Mouse (Mus musculus) liver, postnatal 0 days (tissue): ENCODE data around the gene Ky. TPM values are rescaled to one million over a fixed set of nuclear protein-coding genes. Genes with fewer than 3 reads are reported as not detected.

Experiments used
- ATAC-seq: fragments of 200-750 bp; cut with Nextera tagmentation; 2 replicates; pipeline ENCODE4 v1.8.0; 2017; ENCODE audit warnings: mild to moderate bottlenecking, moderate library complexity
- DNase-seq: peaks from one replicate; pipeline ENCODE4 v3.0.0-alpha.2; 2016
- H3K27ac ChIP-seq: fragments of 300-500 bp; sonication (generic); 2 replicates; pipeline ENCODE4 v1.5.1; 2014; ENCODE audit warnings: antibody characterized with exemption, moderate library complexity, mild to moderate bottlenecking, low read depth
- H3K27me3 ChIP-seq: fragments of 300-500 bp; sonication (generic); 2 replicates; pipeline ENCODE4 v1.6.1; 2014; ENCODE audit warnings: low read length, control low read depth, mixed read lengths; ENCODE audit not compliant: insufficient read depth
- H3K36me3 ChIP-seq: fragments of 300-500 bp; sonication (generic); replicated peaks from 2 replicates; pipeline ENCODE4 v1.6.1; 2014; ENCODE audit warnings: mild to moderate bottlenecking, control low read depth, low read length, moderate library complexity, mixed read lengths; ENCODE audit not compliant: insufficient read depth
- H3K4me1 ChIP-seq: fragments of 300-500 bp; sonication (generic); 2 replicates; pipeline ENCODE4 v1.6.1; 2014; ENCODE audit warnings: antibody characterized with exemption, mild to moderate bottlenecking, control low read depth; ENCODE audit not compliant: insufficient read depth
- H3K4me2 ChIP-seq: fragments of 300-500 bp; sonication (generic); 2 replicates; pipeline ENCODE4 v1.6.1; 2014; ENCODE audit warnings: low read depth, mild to moderate bottlenecking, low read length, moderate library complexity, mixed read lengths
- H3K4me3 ChIP-seq: fragments of 300-500 bp; sonication (generic); 2 replicates; pipeline ENCODE4 v1.5.1; 2014; ENCODE audit warnings: low read depth, low read length
- H3K9ac ChIP-seq: fragments of 300-500 bp; sonication (generic); replicated peaks from 2 replicates; pipeline ENCODE4 v1.6.1; 2014; ENCODE audit warnings: mild to moderate bottlenecking, moderate library complexity
- H3K9me3 ChIP-seq: fragments of 300-500 bp; sonication (generic); 2 replicates; pipeline ENCODE4 v1.6.1; 2016; ENCODE audit warnings: mild to moderate bottlenecking, control low read depth, low read length, mixed read lengths
- CTCF ChIP-seq: sonication (generic); IDR thresholded peaks from 2 replicates; pipeline ENCODE4 v1.5.1; 2016; ENCODE audit warnings: antibody characterized with exemption, low read depth
- EP300 ChIP-seq: IDR thresholded peaks from 2 replicates; pipeline ENCODE4 v1.6.1; 2016; ENCODE audit warnings: antibody characterized with exemption, low read depth, mild to moderate bottlenecking
- WGBS: fragments of 180-500 bp; shearing (Covaris S2); extraction: QIAGEN DNeasy Blood & Tissue Kit; methylation state at CpG from one replicate; pipeline ENCODE4 v1.1.7; 2014; ENCODE audit not compliant: insufficient replicate concordance; 5-methylcytosine and 5-hydroxymethylcytosine counted together
- polyA plus RNA-seq: library from polyadenylated mRNA; unstranded; fragments of >200 nt; fragmentation: Nextera tagmentation; extraction: Ambion mirVana; gene quantifications from 2 replicates; pipeline ENCODE4 v1.2.1, GENCODE M21; 2015

The Ky gene
- polyA plus RNA-seq, 1 experiment from 2014 or later: not detected

DNA sequence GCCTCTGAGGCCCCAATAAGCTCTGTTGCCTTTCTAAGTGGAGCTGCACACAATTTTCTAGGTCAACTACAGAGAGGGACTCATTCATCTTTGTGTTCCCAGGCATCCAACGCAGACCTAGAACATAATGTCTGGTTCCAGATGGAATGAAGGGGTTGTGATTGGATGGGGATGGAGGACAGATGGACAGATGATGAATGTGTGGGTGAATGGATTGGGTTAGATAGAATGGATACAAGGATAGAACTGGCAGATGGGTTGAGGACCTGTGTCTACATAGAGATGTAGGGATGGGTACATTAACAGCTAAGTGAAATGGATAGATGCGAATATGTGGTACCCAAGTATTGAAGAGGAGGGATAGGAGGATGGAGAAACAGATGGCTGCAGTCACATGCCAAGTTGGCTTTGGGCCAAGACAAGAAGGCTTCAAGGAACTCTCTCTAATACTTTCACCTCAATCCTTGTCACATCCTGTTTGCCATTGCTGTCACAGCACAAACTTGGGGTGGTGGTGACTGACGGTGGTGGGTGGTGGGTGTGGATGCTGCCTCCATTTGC lies 9.0 kb upstream of the Ky start:
- H3K36me3 ChIP-seq: no peaks in the 10 kb centered on the region
- TF ChIP-seq EP300: no peak
- no peak for TF ChIP-seq CTCF
- no peak overlapping the region for H3K9ac ChIP-seq
- DNase-seq (no peak), ATAC-seq (no peak)
- H3K9me3 ChIP-seq: no peaks in the 10 kb centered on the region
- no peak overlapping the region for H3K4me2 ChIP-seq
- H3K27ac ChIP-seq: no peak overlapping the region
- H3K4me3 ChIP-seq: no peak overlapping the region
- WGBS: 74% methylated on average over 3 of the region's 3 CpGs
- no peaks in the 10 kb centered on the region for H3K27me3 ChIP-seq
- no peaks in the 10 kb centered on the region for H3K4me1 ChIP-seq

DNA sequence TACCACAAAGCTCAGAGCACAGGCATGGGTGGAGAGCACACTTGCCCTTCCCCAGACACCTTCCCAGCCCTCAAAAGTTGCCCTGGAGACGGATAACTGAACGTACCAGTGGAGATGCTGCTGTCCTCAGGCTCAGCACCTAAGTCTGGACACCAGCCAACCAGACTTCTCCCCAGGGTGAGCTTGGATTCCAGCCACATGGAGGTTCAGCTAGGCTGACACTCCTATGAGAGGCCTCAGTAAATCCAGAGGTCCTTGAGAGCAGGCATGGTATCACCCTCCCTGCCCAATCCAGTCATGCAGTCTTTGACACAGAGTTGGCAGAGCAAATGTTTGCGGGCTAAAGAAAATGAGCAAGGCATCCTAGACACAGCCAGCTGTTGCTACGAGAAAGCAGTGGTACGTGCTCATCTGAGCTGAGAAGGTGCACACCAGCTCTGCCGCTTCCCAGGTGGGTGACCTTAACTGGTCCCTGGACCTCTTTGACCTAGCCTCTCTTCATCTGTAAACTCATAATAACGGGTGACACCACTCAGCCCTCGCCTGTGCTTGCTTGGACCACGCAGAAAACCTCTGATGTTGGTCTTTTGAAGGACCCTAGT lies 8.4 kb upstream of the Ky start:
- no peak overlapping the region for H3K9ac ChIP-seq
- no peak for DNase-seq
- ATAC-seq: no peak
- H3K36me3 ChIP-seq: no peaks in the 10 kb centered on the region
- no peaks in the 10 kb centered on the region for H3K9me3 ChIP-seq
- no peak overlapping the region for H3K4me3 ChIP-seq
- H3K4me1 ChIP-seq: no peaks in the 10 kb centered on the region
- H3K4me2 ChIP-seq: no peak overlapping the region
- no peak overlapping the region for H3K27ac ChIP-seq
- WGBS: 75% methylated on average over 9 of the region's 9 CpGs
- no peaks in the 10 kb centered on the region for H3K27me3 ChIP-seq
- TF ChIP-seq CTCF (no peak), EP300 (no peak)

DNA sequence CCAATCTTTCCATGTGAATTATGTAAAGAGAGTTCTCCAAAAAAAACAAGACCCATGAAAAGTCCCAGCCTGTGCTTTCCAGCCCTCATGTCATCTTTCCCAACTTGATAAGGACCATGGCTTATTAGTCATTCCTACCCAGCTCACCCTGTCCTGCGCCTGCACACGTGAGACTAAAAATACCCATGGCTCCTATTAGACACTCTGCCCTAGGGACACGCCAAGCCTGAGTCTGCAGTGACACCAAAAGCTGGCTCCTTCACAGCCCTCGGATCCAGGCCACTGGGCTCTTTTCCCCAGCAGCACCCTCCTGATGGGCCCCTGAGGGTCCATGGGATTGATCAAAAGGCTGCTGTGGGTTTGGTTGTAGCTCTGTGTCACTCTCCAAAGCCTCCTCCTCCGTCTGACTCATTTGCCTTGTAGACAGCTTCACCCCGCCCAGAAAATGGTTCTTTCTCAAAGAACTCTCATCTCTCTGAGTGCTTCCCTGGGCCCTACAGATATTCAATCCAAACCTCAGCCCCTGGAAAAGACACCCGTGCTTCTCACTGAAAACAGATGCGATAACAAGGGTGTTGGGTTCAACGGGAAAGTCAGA lies 7.6 kb upstream of the Ky start:
- no peaks in the 10 kb centered on the region for H3K27me3 ChIP-seq
- no peak overlapping the region for H3K4me3 ChIP-seq
- no peaks in the 10 kb centered on the region for H3K4me1 ChIP-seq
- TF ChIP-seq EP300 (no peak), CTCF (no peak)
- no peak overlapping the region for H3K9ac ChIP-seq
- H3K27ac ChIP-seq: no peak overlapping the region
- H3K4me2 ChIP-seq: no peak overlapping the region
- WGBS: 75% methylated on average over 9 of the region's 9 CpGs
- ATAC-seq: no peak
- no peak for DNase-seq
- H3K9me3 ChIP-seq: no peaks in the 10 kb centered on the region
- H3K36me3 ChIP-seq: no peaks in the 10 kb centered on the region

DNA sequence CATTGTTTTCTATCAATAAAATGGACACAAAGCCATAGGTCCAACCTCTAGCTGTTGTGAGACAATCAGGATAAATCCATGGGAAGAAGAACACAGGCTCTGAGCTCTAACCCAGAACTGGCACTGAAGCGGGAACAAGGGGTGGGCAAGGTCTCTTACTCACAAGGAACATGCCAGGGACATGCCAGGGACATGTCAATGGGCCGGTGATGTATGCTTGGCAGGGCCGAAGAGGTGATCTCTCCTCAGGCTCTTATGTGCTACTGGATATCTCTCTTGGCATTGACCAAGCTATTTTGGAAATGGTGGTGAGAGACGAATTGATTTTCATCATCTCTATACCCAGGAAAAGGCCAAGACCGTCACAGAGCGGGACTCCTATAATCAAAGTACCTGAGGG lies 6.8 kb upstream of the Ky start:
- Histone ChIP-seq H3K27ac (no peak overlapping the region), H3K36me3 (no peaks in the 10 kb centered on the region), H3K4me1 (no peaks in the 10 kb centered on the region), H3K4me2 (no peak overlapping the region), H3K9ac (no peak overlapping the region), H3K9me3 (no peaks in the 10 kb centered on the region), H3K27me3 (no peaks in the 10 kb centered on the region), H3K4me3 (no peak overlapping the region)
- TF ChIP-seq CTCF (no peak), EP300 (no peak)
- DNase-seq: no peak
- ATAC-seq: no peak
- WGBS: 76% methylated on average over 6 of the region's 6 CpGs

DNA sequence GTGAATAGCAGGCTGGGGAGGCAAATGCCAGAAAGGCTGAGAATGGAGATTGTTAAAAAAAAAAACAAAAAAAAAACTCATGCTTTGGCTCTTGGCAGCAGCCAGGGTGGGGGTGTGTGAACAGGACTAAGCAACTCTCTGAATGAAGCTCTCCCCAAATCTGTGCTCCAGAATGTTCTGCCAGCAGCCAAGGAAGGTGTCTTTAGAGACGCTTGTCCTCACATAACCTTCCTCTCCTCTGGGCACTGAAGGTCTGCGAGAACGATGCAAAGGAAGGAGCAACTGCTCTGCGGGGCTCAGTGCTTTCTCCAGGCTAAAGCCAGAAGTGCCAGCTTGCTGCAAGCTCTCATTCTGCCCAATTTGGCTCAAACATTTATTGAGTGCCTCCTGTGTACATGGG lies 6.3 kb upstream of the Ky start:
- ATAC-seq (no peak), DNase-seq (no peak)
- TF ChIP-seq CTCF (no peak), EP300 (no peak)
- H3K4me1 ChIP-seq: no peaks in the 10 kb centered on the region
- H3K27ac ChIP-seq: no peak overlapping the region
- no peaks in the 10 kb centered on the region for H3K9me3 ChIP-seq
- H3K4me2 ChIP-seq: no peak overlapping the region
- no peak overlapping the region for H3K4me3 ChIP-seq
- H3K9ac ChIP-seq: no peak overlapping the region
- H3K36me3 ChIP-seq: no peaks in the 10 kb centered on the region
- WGBS: 74% methylated on average over 4 of the region's 4 CpGs
- no peaks in the 10 kb centered on the region for H3K27me3 ChIP-seq

DNA sequence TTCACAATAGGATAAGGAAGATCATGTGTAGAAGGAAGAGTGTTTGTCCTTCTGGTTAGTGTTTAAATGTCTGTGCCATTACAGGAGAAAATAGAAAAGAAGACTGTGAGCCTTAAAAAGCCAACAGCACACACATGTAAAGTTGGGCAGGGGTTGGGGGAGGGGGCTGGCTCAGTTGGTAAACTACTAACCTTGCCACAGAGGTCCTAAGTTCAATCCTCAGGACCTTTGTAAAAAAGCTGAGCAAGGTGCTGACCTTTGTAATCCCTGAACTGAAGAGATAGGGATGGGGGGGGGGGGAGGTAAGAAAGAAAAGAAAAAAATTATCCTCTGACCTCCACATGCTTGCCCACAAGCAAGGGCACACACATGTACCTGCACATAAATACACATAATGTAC lies 5.8 kb upstream of the Ky start:
- Histone ChIP-seq H3K27ac (no peak overlapping the region), H3K9ac (no peak overlapping the region), H3K9me3 (no peaks in the 10 kb centered on the region), H3K36me3 (no peaks in the 10 kb centered on the region), H3K27me3 (0 out of 2 replicates have a peak, but pooled peaks cover under 1% of the 10 kb centered on the region), H3K4me1 (no peaks in the 10 kb centered on the region), H3K4me2 (no peak overlapping the region), H3K4me3 (no peak overlapping the region)
- no peak for ATAC-seq
- TF ChIP-seq CTCF: no peak
- TF ChIP-seq EP300: no peak
- DNase-seq: no peak
